Mouse (Mus musculus) thymus, adult 18-20 months (tissue): ENCODE measurements around the gene Pah.

Experiments used
- DNase-seq, 2 experiments: peaks; one replicate each; pipeline ENCODE4 v3.0.0; 2022; ENCODE audit warnings: mixed read lengths in 2 of 2

Gene Pah

GRCm38 (mm10) chr10:87508581-87508980, 13.0 kb upstream of the Pah start:
- DNase-seq: no peak

- DNase-seq: no peak
These were observed 8.5 kb upstream of the Pah start for GRCm38 (mm10) chr10:87513052-87513451.

GRCm38 (mm10) chr10:87518585-87518984, 3.0 kb upstream of the Pah start:
- no peak for DNase-seq

- DNase-seq: no peak
These were observed 1.0 kb upstream of the Pah start for GRCm38 (mm10) chr10:87520401-87521116.

- DNase-seq: no peak
These were observed 12.6 kb downstream of the Pah start for GRCm38 (mm10) chr10:87534172-87534571.

- DNase-seq: no peak
These were observed 24.2 kb downstream of the Pah start for GRCm38 (mm10) chr10:87545759-87546158.

GRCm38 (mm10) chr10:87546299-87547234, 25.0 kb downstream of the Pah start:
- DNase-seq: no peak

- no peak for DNase-seq
These were observed 31.1 kb downstream of the Pah start for GRCm38 (mm10) chr10:87552726-87553125.

GRCm38 (mm10) chr10:87556441-87556840, 34.8 kb downstream of the Pah start:
- no peak for DNase-seq

- no peak for DNase-seq
These were observed 42.2 kb downstream of the Pah start for GRCm38 (mm10) chr10:87563818-87564217.

- DNase-seq: no peak
These were observed 44.1 kb downstream of the Pah start for GRCm38 (mm10) chr10:87565712-87566111.

GRCm38 (mm10) chr10:87572500-87572899, 50.9 kb downstream of the Pah start:
- DNase-seq: no peak

- DNase-seq: no peak
These were observed 65.1 kb downstream of the Pah start for GRCm38 (mm10) chr10:87586696-87587095.

GRCm38 (mm10) chr10:87593916-87594315, 72.3 kb downstream of the Pah start:
- no peak for DNase-seq

GRCm38 (mm10) chr10:87596361-87597074, 74.9 kb downstream of the Pah start:
- DNase-seq: no peak

- DNase-seq: no peak
These were observed 75.6 kb downstream of the Pah start for GRCm38 (mm10) chr10:87597075-87597677.

- DNase-seq: no peak
These were observed 80.6 kb downstream of the Pah start for GRCm38 (mm10) chr10:87602151-87602550.

GRCm38 (mm10) chr10:87625196-87625595, 103.6 kb downstream of the Pah start:
- no peak for DNase-seq
